Mouse (Mus musculus) midbrain, postnatal 0 days (tissue): Measurements from ENCODE around the gene Isx. TPM values are rescaled to one million over a fixed set of nuclear protein-coding genes. Genes with fewer than 3 reads are reported as not detected.

Source experiments
- ATAC-seq: fragments of 200-750 bp; cut with Nextera tagmentation; 2 replicates; pipeline ENCODE4 v1.8.0; 2017; ENCODE audit warnings: moderate number of reproducible peaks, mild to moderate bottlenecking, moderate TSS enrichment, moderate library complexity; ENCODE audit not compliant: low FRiP score
- DNase-seq: peaks from one replicate; pipeline ENCODE4 v3.0.0-alpha.2; 2015; ENCODE audit warnings: low spot score
- H3K27ac ChIP-seq: fragments of 300-500 bp; sonication (generic); 2 replicates; pipeline ENCODE4 v1.5.1; 2014; ENCODE audit warnings: low read depth, mild to moderate bottlenecking, low read length, mixed read lengths
- H3K27me3 ChIP-seq: fragments of 300-500 bp; sonication (generic); 2 replicates; pipeline ENCODE4 v1.6.1; 2014; ENCODE audit warnings: low read length, control low read depth, mixed read lengths; ENCODE audit not compliant: insufficient read depth
- H3K36me3 ChIP-seq: fragments of 300-500 bp; sonication (generic); 2 replicates; pipeline ENCODE4 v1.6.1; 2014; ENCODE audit warnings: low read length, control low read depth, mixed read lengths; ENCODE audit not compliant: insufficient read depth
- H3K4me1 ChIP-seq: fragments of 300-500 bp; sonication (generic); 2 replicates; pipeline ENCODE4 v1.6.1; 2014; ENCODE audit warnings: mild to moderate bottlenecking, control low read depth, antibody characterized with exemption, low read length, mixed read lengths; ENCODE audit not compliant: insufficient read depth
- H3K4me2 ChIP-seq: fragments of 300-500 bp; sonication (generic); 2 replicates; pipeline ENCODE4 v1.6.1; 2014; ENCODE audit warnings: low read depth, mild to moderate bottlenecking, low read length, mixed read lengths; ENCODE audit not compliant: poor library complexity, severe bottlenecking
- H3K4me3 ChIP-seq: fragments of 300-500 bp; sonication (generic); 2 replicates; pipeline ENCODE4 v1.5.1; 2014; ENCODE audit warnings: low read depth, mild to moderate bottlenecking, low read length, moderate library complexity
- H3K9ac ChIP-seq: fragments of 300-500 bp; sonication (generic); replicated peaks from 2 replicates; pipeline ENCODE4 v1.6.1; 2014; ENCODE audit warnings: mild to moderate bottlenecking, low read length, moderate library complexity, mixed read lengths; ENCODE audit not compliant: poor library complexity, severe bottlenecking
- H3K9me3 ChIP-seq: fragments of 300-500 bp; sonication (generic); 2 replicates; pipeline ENCODE4 v1.6.1; 2016; ENCODE audit warnings: low read length, control low read depth
- CTCF ChIP-seq: IDR thresholded peaks from 2 replicates; pipeline ENCODE4 v1.5.1; 2016; ENCODE audit warnings: antibody characterized with exemption, mild to moderate bottlenecking
- WGBS: fragments of 180-500 bp; shearing (Covaris S2); extraction: QIAGEN DNeasy Blood & Tissue Kit; methylation state at CpG from one replicate; pipeline ENCODE4 v1.1.7; 2014; 5-methylcytosine and 5-hydroxymethylcytosine counted together
- polyA plus RNA-seq: library from polyadenylated mRNA; unstranded; fragments of >200 nt; fragmentation: Nextera tagmentation; extraction: Ambion mirVana; gene quantifications from 2 replicates; pipeline ENCODE4 v1.2.1, GENCODE M21; 2015
- total RNA-seq: library from RNA; depleted of rRNA; stranded (reverse); fragments of >200 nt; gene quantifications from 2 replicates; pipeline ENCODE4 v1.2.3, GENCODE M21; 2014

The Isx gene
- total and polyA plus RNA-seq, 2 experiments from 2014 or later = not detected

GRCm38 (mm10) chr8:74860449-74860848 lies 12.5 kb upstream of the Isx start:
- DNase-seq (no peak), ATAC-seq (no peak)
- H3K4me1 ChIP-seq = no peaks in the 10 kb centered on the region
- H3K4me2 ChIP-seq = no peak overlapping the region
- WGBS = 61% methylated on average over 6 of the region's 6 CpGs
- no peak overlapping the region for H3K4me3 ChIP-seq
- TF ChIP-seq CTCF = no peak
- no peaks in the 10 kb centered on the region for H3K9me3 ChIP-seq
- no peak overlapping the region for H3K27ac ChIP-seq
- H3K9ac ChIP-seq = no peak overlapping the region
- H3K27me3 ChIP-seq = no peaks in the 10 kb centered on the region
- H3K36me3 ChIP-seq = no peaks in the 10 kb centered on the region

DNA sequence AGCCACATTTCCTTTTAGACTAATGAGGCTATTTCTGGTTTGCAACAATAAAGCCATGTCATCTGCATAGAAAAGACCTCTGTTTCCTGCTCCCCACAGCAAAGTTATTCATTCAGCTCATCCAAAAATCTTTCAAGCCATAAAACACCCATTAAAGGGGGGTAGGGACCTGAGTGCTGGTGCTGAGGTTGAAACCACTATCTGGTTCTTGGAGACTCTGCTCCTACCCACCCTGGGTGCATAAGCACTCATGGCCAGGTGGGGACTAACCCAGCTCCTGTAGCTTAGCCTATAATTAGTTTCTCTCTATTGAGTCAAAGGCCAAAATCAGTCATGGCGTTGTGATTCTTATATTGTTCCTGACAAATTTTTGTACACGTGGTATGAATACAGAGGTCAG lies 10.4 kb upstream of the Isx start:
- ATAC-seq (no peak), DNase-seq (no peak)
- TF ChIP-seq CTCF = no peak
- Histone ChIP-seq H3K36me3 (no peaks in the 10 kb centered on the region), H3K27me3 (no peaks in the 10 kb centered on the region), H3K9me3 (no peaks in the 10 kb centered on the region), H3K27ac (no peak overlapping the region), H3K4me1 (no peaks in the 10 kb centered on the region), H3K9ac (no peak overlapping the region), H3K4me3 (no peak overlapping the region), H3K4me2 (no peak overlapping the region)
- WGBS = 79% methylated on average over 2 of the region's 2 CpGs

- ATAC-seq (no peak), DNase-seq (no peak)
- no peak for TF ChIP-seq CTCF
- no peak overlapping the region for H3K4me2 ChIP-seq
- no peaks in the 10 kb centered on the region for H3K27me3 ChIP-seq
- no peak overlapping the region for H3K4me3 ChIP-seq
- H3K9ac ChIP-seq = no peak overlapping the region
- no peaks in the 10 kb centered on the region for H3K36me3 ChIP-seq
- H3K9me3 ChIP-seq = no peaks in the 10 kb centered on the region
- H3K4me1 ChIP-seq = no peaks in the 10 kb centered on the region
- H3K27ac ChIP-seq = no peak overlapping the region
- WGBS = 81% methylated on average over 4 of the region's 4 CpGs
These were observed 2.5 kb upstream of the Isx start for GRCm38 (mm10) chr8:74870346-74870949.

- Histone ChIP-seq H3K9ac (no peak overlapping the region), H3K4me3 (no peak overlapping the region), H3K27me3 (no peaks in the 10 kb centered on the region), H3K27ac (no peak overlapping the region), H3K36me3 (no peaks in the 10 kb centered on the region), H3K4me2 (no peak overlapping the region), H3K9me3 (no peaks in the 10 kb centered on the region), H3K4me1 (no peaks in the 10 kb centered on the region)
- 76% methylated on average over 4 of the region's 4 CpGs for WGBS
- DNase-seq = no peak
- no peak for TF ChIP-seq CTCF
- ATAC-seq = no peak
These were observed 1.3 kb upstream of the Isx start for GRCm38 (mm10) chr8:74871686-74872085.

GRCm38 (mm10) chr8:74872151-74872823 lies 686 bp upstream of the Isx start:
- Histone ChIP-seq H3K36me3 (no peaks in the 10 kb centered on the region), H3K4me2 (no peak overlapping the region), H3K4me1 (no peaks in the 10 kb centered on the region), H3K27me3 (no peaks in the 10 kb centered on the region), H3K9ac (no peak overlapping the region), H3K27ac (no peak overlapping the region), H3K4me3 (no peak overlapping the region), H3K9me3 (no peaks in the 10 kb centered on the region)
- DNase-seq = no peak
- TF ChIP-seq CTCF = no peak
- no peak for ATAC-seq
- 91% methylated on average over 7 of the region's 7 CpGs for WGBS

GRCm38 (mm10) chr8:74874565-74874964 lies 1.6 kb downstream of the Isx start:
- Histone ChIP-seq H3K9me3 (no peaks in the 10 kb centered on the region), H3K27ac (no peak overlapping the region), H3K27me3 (no peaks in the 10 kb centered on the region), H3K9ac (no peak overlapping the region), H3K4me3 (no peak overlapping the region), H3K4me1 (no peaks in the 10 kb centered on the region), H3K36me3 (no peaks in the 10 kb centered on the region), H3K4me2 (no peak overlapping the region)
- DNase-seq = no peak
- TF ChIP-seq CTCF = no peak
- WGBS = 47% methylated on average over 2 of the region's 2 CpGs
- no peak for ATAC-seq
